In the genomic region with DNA sequence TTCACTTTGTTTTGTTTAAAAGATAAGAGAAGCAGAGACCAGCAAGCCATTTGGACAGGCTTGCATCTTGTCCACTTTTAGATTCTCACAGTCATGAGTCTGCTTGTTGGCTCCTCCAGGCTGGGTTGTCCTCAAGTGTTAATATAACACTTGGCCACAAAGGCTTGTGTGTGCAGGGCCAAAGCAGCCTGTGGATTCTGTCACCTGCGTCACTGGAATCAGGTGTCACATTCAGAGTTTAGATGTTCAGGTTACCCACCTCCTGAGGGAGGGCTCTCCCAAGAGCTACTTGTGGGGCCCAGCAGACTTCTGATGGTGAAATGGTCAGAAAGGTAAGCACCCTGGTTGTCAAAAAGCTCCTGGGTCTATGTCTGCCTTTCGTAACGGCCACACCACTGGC, we compare ENCODE assay signal across 35 mouse cellular contexts. TPM values are rescaled to one million over a fixed set of nuclear protein-coding genes. Genes with fewer than 3 reads are reported as not detected.
A peak's percentile ranks its signal among the peaks of the same experiment; 100 is the strongest.
DNase-seq lines count a peak whose midpoint lies in the region; ATAC-seq lines count a peak whose summit lies in the region.
"Had no signal": no experiment of that assay in that cellular context is flagged by ENCODE, and none has a peak within 500 bp of the region (broad histone marks: within the 10 kb centered on the region; RNA-seq: fewer than 3 reads in every experiment).

No protein-coding gene starts in this region.

- no peak overlapping the region for H3K4me3 ChIP-seq in heart, embryonic 10.5 days
- no peak overlapping the region for H3K4me3 ChIP-seq in lung, embryonic 15.5 days
- no peak overlapping the region for H3K4me3 ChIP-seq in forebrain, embryonic 11.5 days (ENCODE audit: low read depth, low read length)
- H3K4me3 ChIP-seq: forebrain, embryonic 10.5 days; heart, embryonic 13.5 days; hindbrain, embryonic 10.5 days; hindbrain, embryonic 13.5 days; intestine, embryonic 15.5 days had no signal

- DNase-seq in gastrocnemius, adult 18-20 months (ENCODE audit: low spot score) = peak; percentile 69
- DNase-seq in gastrocnemius, postnatal 36 days = no peak
- no peak for DNase-seq in heart, embryonic 10.5 days (ENCODE audit: low spot score)
- no peak for DNase-seq in heart, postnatal 36 days
- no peak for DNase-seq in lung, postnatal 10 days
- DNase-seq in lung, postnatal 36 days = peak; percentile 30
- DNase-seq in forebrain, embryonic 11.5 days (ENCODE audit: low spot score) = no peak
- DNase-seq: adrenal gland, adult 8-10 months; adrenal gland, postnatal 25 days; cerebellum, adult 11-12 months; cerebellum, adult 8-10 months; cerebellum, postnatal 10 days; cerebellum, postnatal 36 days; embryo, embryonic 11 days; forebrain, postnatal 0 days; heart, adult 11 months had no signal

- H3K4me1 ChIP-seq in heart, embryonic 10.5 days = peaks cover 28% of the 10 kb centered on the region
- H3K4me1 ChIP-seq in lung, embryonic 15.5 days = no peaks in the 10 kb centered on the region
- H3K4me1 ChIP-seq in forebrain, embryonic 11.5 days (replicated peaks; ENCODE audit: control insufficient read depth, insufficient read depth, low read length) = no peaks in the 10 kb centered on the region
- H3K4me1 ChIP-seq: forebrain, embryonic 10.5 days; hindbrain, embryonic 10.5 days; hindbrain, embryonic 13.5 days; intestine, embryonic 15.5 days had no signal

- ATAC-seq in lung, embryonic 15.5 days (ENCODE audit: borderline replicate concordance, extremely low read depth, low FRiP score, low TSS enrichment) = no peak
- ATAC-seq in forebrain, embryonic 11.5 days (replicated peaks; ENCODE audit: low FRiP score) = no peak
- ATAC-seq: activated CD4-positive, CD25-positive, alpha-beta regulatory T cell, adult 4 months; forebrain, embryonic 14.5 days; forebrain, postnatal 0 days; hindbrain, embryonic 16.5 days; intestine, embryonic 15.5 days had no signal

- 71% methylated on average over 3 of the region's 3 CpGs for WGBS in heart, embryonic 10.5 days
- WGBS in lung, embryonic 15.5 days = 69% methylated on average over 3 of the region's 3 CpGs
- 94% methylated on average over 3 of the region's 3 CpGs for WGBS in forebrain, embryonic 11.5 days

- H3K36me3 ChIP-seq in heart, embryonic 10.5 days = peaks cover 85% of the 10 kb centered on the region
- H3K36me3 ChIP-seq in lung, embryonic 15.5 days = peaks cover 34% of the 10 kb centered on the region
- no peaks in the 10 kb centered on the region; the same call in 1 of the 2 replicates for H3K36me3 ChIP-seq in forebrain, embryonic 11.5 days (ENCODE audit: control insufficient read depth, insufficient read depth, low read length)

- peak overlapping the region; percentile 56; the same call in 1 of the 2 replicates for H3K27ac ChIP-seq in heart, embryonic 10.5 days
- H3K27ac ChIP-seq in lung, embryonic 15.5 days = peak overlapping the region; percentile 39; the same call in 1 of the 2 replicates
- no peak overlapping the region for H3K27ac ChIP-seq in forebrain, embryonic 11.5 days (ENCODE audit: low read depth, low read length)
- H3K27ac ChIP-seq: forebrain, embryonic 10.5 days; heart, embryonic 13.5 days; hindbrain, embryonic 10.5 days; hindbrain, embryonic 13.5 days; intestine, embryonic 15.5 days had no signal

- no peaks in the 10 kb centered on the region for H3K27me3 ChIP-seq in heart, embryonic 10.5 days (ENCODE audit: insufficient read depth, poor library complexity, severe bottlenecking)
- H3K27me3 ChIP-seq in lung, embryonic 15.5 days = no peaks in the 10 kb centered on the region
- no peaks in the 10 kb centered on the region for H3K27me3 ChIP-seq in forebrain, embryonic 11.5 days (ENCODE audit: control insufficient read depth, insufficient read depth, low read length)
- H3K27me3 ChIP-seq: heart, embryonic 13.5 days; hindbrain, embryonic 13.5 days; intestine, embryonic 15.5 days had no signal

- H3K4me2 ChIP-seq in lung, embryonic 15.5 days = no peak overlapping the region
- no peak overlapping the region for H3K4me2 ChIP-seq in forebrain, embryonic 11.5 days (ENCODE audit: low read depth, low read length, severe bottlenecking)
- H3K4me2 ChIP-seq: heart, embryonic 13.5 days; hindbrain, embryonic 13.5 days; intestine, embryonic 15.5 days had no signal

- intact Hi-C loops in gastrocnemius, postnatal 36 days (cut with DNase I) = no loop called here
- intact Hi-C loops in heart, postnatal 36 days (cut with DNase I) = no loop called here

- H3K9me3 ChIP-seq in heart, embryonic 10.5 days = no peaks in the 10 kb centered on the region
- no peaks in the 10 kb centered on the region for H3K9me3 ChIP-seq in lung, embryonic 15.5 days
- no peaks in the 10 kb centered on the region for H3K9me3 ChIP-seq in forebrain, embryonic 11.5 days (ENCODE audit: control insufficient read depth, low read length)
- H3K9me3 ChIP-seq: forebrain, embryonic 10.5 days; heart, embryonic 13.5 days; hindbrain, embryonic 10.5 days; hindbrain, embryonic 13.5 days; intestine, embryonic 15.5 days had no signal

- no peak overlapping the region for H3K9ac ChIP-seq in lung, embryonic 15.5 days
- H3K9ac ChIP-seq in forebrain, embryonic 11.5 days (ENCODE audit: low read length) = no peak overlapping the region
- H3K9ac ChIP-seq: forebrain, postnatal 0 days; hindbrain, embryonic 13.5 days; intestine, embryonic 15.5 days had no signal

RNA-seq across cellular contexts. Expression of a gene that starts 28.4 kb away (rescaled TPM):
- not detected for total RNA-seq in gastrocnemius, adult 18-20 months (2021)
- not detected for total RNA-seq in gastrocnemius, postnatal 36 days (2021)
- polyA plus RNA-seq in heart, embryonic 10.5 days (2016; fragmentation: Nextera tagmentation; extraction: Ambion mirVana) = 0.28 TPM in 1 of 2 replicates, not detected in the other
- not detected for total RNA-seq in heart, postnatal 36 days (2021)
- 1.7 TPM in 2 replicates for polyA plus RNA-seq in lung, embryonic 15.5 days (2015; fragmentation: Nextera tagmentation; extraction: Ambion mirVana)
- not detected in 2 replicates for polyA plus RNA-seq in forebrain, embryonic 11.5 days (2014; fragmentation: Nextera tagmentation; extraction: Ambion mirVana)
- total RNA-seq: adrenal gland, postnatal 25 days; gastrocnemius, postnatal 4 days; heart, adult 8-10 months; heart, postnatal 25 days had no signal
- polyA plus RNA-seq: embryonic facial prominence, embryonic 14.5 days; forebrain, embryonic 10.5 days; forebrain, embryonic 14.5 days; heart, embryonic 13.5 days; heart, postnatal 0 days; hindbrain, embryonic 10.5 days; hindbrain, embryonic 13.5 days had no signal

RNA-seq across cellular contexts. Expression of a gene that starts 36.0 kb away (rescaled TPM):
- total RNA-seq in gastrocnemius, adult 18-20 months (2021) = not detected
- total RNA-seq in gastrocnemius, postnatal 36 days (2021) = not detected
- not detected in 2 replicates for polyA plus RNA-seq in heart, embryonic 10.5 days (2016; fragmentation: Nextera tagmentation; extraction: Ambion mirVana)
- total RNA-seq in heart, postnatal 36 days (2021) = not detected
- polyA plus RNA-seq in lung, embryonic 15.5 days (2015; fragmentation: Nextera tagmentation; extraction: Ambion mirVana) = 0.28 TPM in 1 of 2 replicates, not detected in the other
- not detected in 2 replicates for polyA plus RNA-seq in forebrain, embryonic 11.5 days (2014; fragmentation: Nextera tagmentation; extraction: Ambion mirVana)
- total RNA-seq: adrenal gland, adult 8-10 months; adrenal gland, postnatal 25 days; ES-E14; forebrain, postnatal 0 days; gastrocnemius, postnatal 4 days; heart, adult 8-10 months; heart, postnatal 25 days had no signal
- polyA plus RNA-seq: activated CD4-positive, CD25-positive, alpha-beta regulatory T cell, adult 4 months; brain, embryonic 14.5 days; cortical plate, adult 2 months; embryonic facial prominence, embryonic 11.5 days; embryonic facial prominence, embryonic 14.5 days; forebrain, embryonic 10.5 days; forebrain, embryonic 14.5 days; forebrain, postnatal 0 days; frontal cortex, adult 2 months; heart, embryonic 13.5 days; heart, postnatal 0 days; hindbrain, embryonic 10.5 days; hindbrain, embryonic 13.5 days; hindbrain, embryonic 16.5 days had no signal

Comparison
In these comparisons a context has a peak if more than half of its experiments do, and no peak if none do; other contexts are left out.
1. DNase-seq: peak in gastrocnemius, adult 18-20 months (single experiment) and lung, postnatal 36 days (single experiment); none in gastrocnemius, postnatal 36 days (0 of 2), heart, embryonic 10.5 days (single experiment), heart, postnatal 36 days (0 of 2), lung, postnatal 10 days (single experiment) and forebrain, embryonic 11.5 days (single experiment).